Mouse (Mus musculus) midbrain, embryonic 15.5 days (tissue): Measurements from ENCODE around the gene Erlin1. TPM values are rescaled to one million over a fixed set of nuclear protein-coding genes. Genes with fewer than 3 reads are reported as not detected.

Experiments
- ATAC-seq: fragments of 200-750 bp; cut with Nextera tagmentation; replicated peaks from 2 replicates; pipeline ENCODE4 v1.8.0; 2017; ENCODE audit warnings: moderate TSS enrichment
- H3K27ac ChIP-seq: fragments of 300-500 bp; sonication (generic); 2 replicates; pipeline ENCODE4 v1.5.1; 2015; ENCODE audit warnings: mild to moderate bottlenecking, inconsistent platforms
- H3K27me3 ChIP-seq: fragments of 300-500 bp; sonication (generic); replicated peaks from 2 replicates; pipeline ENCODE4 v1.6.1; 2015; ENCODE audit warnings: inconsistent platforms
- H3K36me3 ChIP-seq: fragments of 300-500 bp; sonication (generic); replicated peaks from 2 replicates; pipeline ENCODE4 v1.6.1; 2015; ENCODE audit warnings: inconsistent platforms
- H3K4me1 ChIP-seq: fragments of 300-500 bp; sonication (generic); 2 replicates; pipeline ENCODE4 v1.6.1; 2015; ENCODE audit warnings: inconsistent platforms
- H3K4me2 ChIP-seq: fragments of 300-500 bp; sonication (generic); 2 replicates; pipeline ENCODE4 v1.6.1; 2015; ENCODE audit warnings: inconsistent platforms, mild to moderate bottlenecking, moderate library complexity
- H3K4me3 ChIP-seq: fragments of 300-500 bp; sonication (generic); 2 replicates; pipeline ENCODE4 v1.5.1; 2015; ENCODE audit warnings: mild to moderate bottlenecking, inconsistent platforms
- H3K9ac ChIP-seq: fragments of 300-500 bp; sonication (generic); 2 replicates; pipeline ENCODE4 v1.6.1; 2015; ENCODE audit warnings: mild to moderate bottlenecking, inconsistent platforms
- H3K9me3 ChIP-seq: fragments of 300-500 bp; sonication (generic); 2 replicates; pipeline ENCODE4 v1.6.1; 2016; ENCODE audit warnings: inconsistent platforms
- WGBS: fragments of 180-500 bp; shearing (Covaris S2); methylation state at CpG from one replicate; pipeline ENCODE4 v1.1.7; 2015; ENCODE audit warnings: mixed read lengths; 5-methylcytosine and 5-hydroxymethylcytosine counted together
- polyA plus RNA-seq: library from polyadenylated mRNA; unstranded; fragments of >200 nt; fragmentation: Nextera tagmentation; extraction: Ambion mirVana; gene quantifications from 2 replicates; pipeline ENCODE4 v1.2.1, GENCODE M21; 2015

The Erlin1 gene
- polyA plus RNA-seq, 1 experiment from 2014 or later = 23.3 TPM

DNA sequence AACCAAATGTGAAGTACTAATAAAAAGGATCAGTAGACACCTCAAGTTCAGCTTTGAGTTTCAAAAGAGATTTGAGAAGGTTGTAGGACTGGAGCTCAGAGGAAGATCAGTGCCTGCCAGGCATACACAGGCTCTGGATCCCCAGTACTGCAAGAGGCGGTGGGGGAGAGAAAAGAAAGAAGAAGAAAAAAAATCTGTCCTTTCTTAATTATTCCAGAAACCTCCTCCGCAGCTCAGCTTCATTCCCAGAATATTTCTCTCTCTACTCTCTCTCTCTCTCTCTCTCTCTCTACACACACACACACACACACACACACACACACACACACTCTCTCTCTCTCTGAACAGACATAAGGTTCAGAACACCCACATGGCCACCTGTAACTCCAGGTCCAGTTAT lies 10.4 kb upstream of the Erlin1 start:
- no peak overlapping the region for H3K4me3 ChIP-seq
- peaks cover 30% of the 10 kb centered on the region; the same call in 1 of the 2 replicates for H3K36me3 ChIP-seq

DNA sequence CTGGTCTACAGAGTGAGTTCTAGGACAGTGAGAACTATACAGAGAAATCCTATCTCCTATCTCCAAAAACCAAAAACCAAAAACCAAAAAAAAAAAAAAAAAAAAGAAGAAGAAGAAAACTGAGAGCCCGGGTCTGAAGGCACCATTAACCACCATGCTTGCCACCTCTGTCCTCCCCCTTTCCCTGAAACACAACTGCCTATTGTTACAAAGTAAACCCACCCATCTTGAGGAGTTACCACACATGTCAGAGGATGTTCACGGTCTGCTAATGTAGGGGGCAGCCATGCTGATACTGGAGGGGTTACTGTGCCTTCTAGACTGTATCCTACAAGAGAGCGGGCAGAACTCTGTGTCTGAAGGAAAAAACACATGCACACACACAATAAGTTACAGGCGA lies 7.4 kb upstream of the Erlin1 start:
- H3K4me2 ChIP-seq = no peak overlapping the region
- no peaks in the 10 kb centered on the region for H3K9me3 ChIP-seq
- H3K27me3 ChIP-seq = no peaks in the 10 kb centered on the region
- H3K36me3 ChIP-seq = peaks cover 20% of the 10 kb centered on the region; the same call in 1 of the 2 replicates
- no peak overlapping the region for H3K9ac ChIP-seq
- no peaks in the 10 kb centered on the region for H3K4me1 ChIP-seq
- ATAC-seq = no peak
- no peak overlapping the region for H3K27ac ChIP-seq
- WGBS = 92% methylated on average over 4 of the region's 4 CpGs
- H3K4me3 ChIP-seq = no peak overlapping the region

More for the DNA sequence above, 10.4 kb upstream of the Erlin1 start:
- no peaks in the 10 kb centered on the region for H3K27me3 ChIP-seq
- no peak for ATAC-seq
- no peak overlapping the region for H3K9ac ChIP-seq
- no peaks in the 10 kb centered on the region for H3K9me3 ChIP-seq
- 89% methylated on average over 2 of the region's 2 CpGs for WGBS
- no peaks in the 10 kb centered on the region for H3K4me1 ChIP-seq
- no peak overlapping the region for H3K27ac ChIP-seq
- H3K4me2 ChIP-seq = no peak overlapping the region

GRCm38 (mm10) chr19:44076457-44076856 lies 6.9 kb upstream of the Erlin1 start:
- Histone ChIP-seq H3K4me3 (no peak overlapping the region), H3K9ac (no peak overlapping the region), H3K9me3 (no peaks in the 10 kb centered on the region), H3K4me2 (no peak overlapping the region), H3K4me1 (no peaks in the 10 kb centered on the region), H3K27me3 (no peaks in the 10 kb centered on the region), H3K36me3 (peaks cover 20% of the 10 kb centered on the region; the same call in 1 of the 2 replicates), H3K27ac (no peak overlapping the region)
- 93% methylated on average over 9 of the region's 9 CpGs for WGBS
- ATAC-seq = no peak

GRCm38 (mm10) chr19:44074986-44075385 lies 5.4 kb upstream of the Erlin1 start:
- WGBS = 88% methylated on average over 11 of the region's 11 CpGs
- no peak overlapping the region for H3K9ac ChIP-seq

DNA sequence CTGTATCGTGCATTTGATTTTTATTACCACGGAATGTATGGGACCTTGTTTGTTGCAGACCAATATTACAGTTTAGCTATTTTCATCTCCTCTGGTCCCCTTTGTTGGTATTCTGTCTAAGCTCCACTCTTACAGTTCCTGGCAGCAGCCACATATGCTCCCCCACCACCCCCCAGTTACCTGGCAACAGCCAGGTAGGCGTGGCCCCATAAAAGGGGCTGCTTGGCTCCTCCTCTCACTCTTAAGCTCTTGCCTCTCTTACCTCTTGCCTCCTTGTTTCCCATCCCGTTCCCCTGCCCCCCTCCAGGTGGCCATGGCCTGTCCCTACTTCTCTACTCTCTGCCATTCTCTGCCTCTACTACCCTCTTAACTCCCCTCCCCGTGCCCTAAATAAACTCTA lies 1.6 kb upstream of the Erlin1 start:
- no peaks in the 10 kb centered on the region for H3K27me3 ChIP-seq
- no peak overlapping the region for H3K4me3 ChIP-seq
- no peaks in the 10 kb centered on the region for H3K9me3 ChIP-seq
- H3K4me1 ChIP-seq = peaks cover 23% of the 10 kb centered on the region
- no peak for ATAC-seq
- WGBS = 62% methylated on average over 5 of the region's 5 CpGs
- H3K36me3 ChIP-seq = 0 out of 2 replicates have a peak, but pooled peaks cover 2% of the 10 kb centered on the region
- no peak overlapping the region for H3K27ac ChIP-seq
- no peak overlapping the region for H3K4me2 ChIP-seq
- H3K9ac ChIP-seq = no peak overlapping the region

More at GRCm38 (mm10) chr19:44074986-44075385, 5.4 kb upstream of the Erlin1 start:
- no peak for ATAC-seq
- H3K27me3 ChIP-seq = no peaks in the 10 kb centered on the region
- H3K4me1 ChIP-seq = peaks cover 5% of the 10 kb centered on the region; the same call in 1 of the 2 replicates
- H3K9me3 ChIP-seq = no peaks in the 10 kb centered on the region
- H3K36me3 ChIP-seq = peaks cover 14% of the 10 kb centered on the region; the same call in 1 of the 2 replicates
- no peak overlapping the region for H3K4me2 ChIP-seq
- no peak overlapping the region for H3K4me3 ChIP-seq
- H3K27ac ChIP-seq = no peak overlapping the region

GRCm38 (mm10) chr19:44069914-44070232 lies 288 bp upstream of the Erlin1 start:
- H3K27me3 ChIP-seq = no peaks in the 10 kb centered on the region
- H3K4me3 ChIP-seq = peak overlapping the region; percentile 96
- no peak for ATAC-seq
- H3K36me3 ChIP-seq = no peaks in the 10 kb centered on the region
- peak overlapping the region; percentile 81 for H3K9ac ChIP-seq
- peak overlapping the region; percentile 83 for H3K27ac ChIP-seq
- 8% methylated on average over 4 of the region's 4 CpGs for WGBS
- H3K4me1 ChIP-seq = peaks cover 23% of the 10 kb centered on the region
- H3K4me2 ChIP-seq = peak overlapping the region; percentile 89
- H3K9me3 ChIP-seq = no peaks in the 10 kb centered on the region

- WGBS = 89% methylated on average over 4 of the region's 4 CpGs
- peak overlapping the region; percentile 96 for H3K4me3 ChIP-seq
- H3K27me3 ChIP-seq = no peaks in the 10 kb centered on the region
- H3K9ac ChIP-seq = no peak overlapping the region
- H3K36me3 ChIP-seq = 0 out of 2 replicates have a peak, but pooled peaks cover 3% of the 10 kb centered on the region
- peak overlapping the region; percentile 89 for H3K4me2 ChIP-seq
- ATAC-seq = no peak
- H3K4me1 ChIP-seq = peaks cover 23% of the 10 kb centered on the region
- H3K27ac ChIP-seq = no peak overlapping the region
- no peaks in the 10 kb centered on the region for H3K9me3 ChIP-seq
Measured at GRCm38 (mm10) chr19:44068232-44068631, 1.4 kb downstream of the Erlin1 start.

DNA sequence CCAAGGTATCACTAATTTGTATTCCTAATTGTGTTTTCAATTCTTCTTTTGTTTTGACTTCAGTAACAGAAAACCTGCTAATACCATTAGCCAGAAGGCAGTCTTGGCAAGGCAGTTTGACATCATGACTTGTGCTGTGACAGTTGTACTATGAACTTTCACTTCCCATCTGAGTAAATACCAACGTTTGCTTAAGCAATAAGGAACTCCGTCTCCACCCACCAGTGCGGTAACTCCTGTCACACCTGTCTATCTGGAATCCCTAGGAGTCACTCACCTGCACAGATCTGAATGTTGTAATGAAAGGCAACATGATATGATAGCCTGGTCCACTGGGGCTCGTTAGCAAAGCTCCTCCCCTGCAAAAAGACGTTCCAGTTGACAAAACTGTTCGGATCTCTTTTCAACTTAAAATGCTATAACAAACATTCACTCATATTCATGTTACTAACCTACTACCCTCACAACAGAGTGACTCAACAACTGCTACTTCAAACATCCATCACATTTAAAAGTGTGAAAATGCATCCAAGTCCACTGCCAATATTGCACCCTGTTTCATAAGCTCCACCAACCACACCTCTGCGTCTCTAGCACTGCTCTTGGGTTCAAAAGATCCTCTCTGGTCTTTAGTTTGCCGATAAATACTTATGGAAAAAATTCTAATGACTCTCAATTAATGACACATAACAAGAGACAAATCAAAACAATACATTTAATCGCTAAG lies 2.1 kb downstream of the Erlin1 start:
- no peaks in the 10 kb centered on the region for H3K9me3 ChIP-seq
- no peak overlapping the region for H3K4me2 ChIP-seq
- H3K4me1 ChIP-seq = peaks cover 23% of the 10 kb centered on the region
- no peak for ATAC-seq
- H3K27me3 ChIP-seq = no peaks in the 10 kb centered on the region
- H3K36me3 ChIP-seq = peaks cover 7% of the 10 kb centered on the region
- WGBS = 85% methylated on average over 9 of the region's 9 CpGs
- H3K27ac ChIP-seq = no peak overlapping the region
- no peak overlapping the region for H3K9ac ChIP-seq
- H3K4me3 ChIP-seq = no peak overlapping the region

- Histone ChIP-seq H3K4me2 (no peak overlapping the region), H3K9me3 (no peaks in the 10 kb centered on the region), H3K27me3 (no peaks in the 10 kb centered on the region), H3K9ac (no peak overlapping the region), H3K4me1 (peaks cover 17% of the 10 kb centered on the region), H3K36me3 (peaks cover 13% of the 10 kb centered on the region), H3K4me3 (no peak overlapping the region), H3K27ac (no peak overlapping the region)
- 88% methylated on average over 2 of the region's 2 CpGs for WGBS
- no peak for ATAC-seq
Measured at GRCm38 (mm10) chr19:44064734-44065133, 4.9 kb downstream of the Erlin1 start.

- no peak overlapping the region for H3K4me2 ChIP-seq
- H3K36me3 ChIP-seq = peaks cover 13% of the 10 kb centered on the region
- no peaks in the 10 kb centered on the region for H3K27me3 ChIP-seq
- no peak overlapping the region for H3K27ac ChIP-seq
- peaks cover 15% of the 10 kb centered on the region for H3K4me1 ChIP-seq
- ATAC-seq = no peak
- no peak overlapping the region for H3K4me3 ChIP-seq
- no peaks in the 10 kb centered on the region for H3K9me3 ChIP-seq
- no peak overlapping the region for H3K9ac ChIP-seq
- WGBS = 91% methylated on average over 7 of the region's 7 CpGs
Measured at GRCm38 (mm10) chr19:44063773-44064172, 5.8 kb downstream of the Erlin1 start.

GRCm38 (mm10) chr19:44060226-44060625 lies 9.4 kb downstream of the Erlin1 start:
- no peaks in the 10 kb centered on the region for H3K27me3 ChIP-seq
- H3K4me1 ChIP-seq = no peaks in the 10 kb centered on the region
- ATAC-seq = no peak
- H3K9me3 ChIP-seq = no peaks in the 10 kb centered on the region
- no peak overlapping the region for H3K9ac ChIP-seq
- H3K4me2 ChIP-seq = no peak overlapping the region
- no peak overlapping the region for H3K27ac ChIP-seq
- H3K4me3 ChIP-seq = no peak overlapping the region
- H3K36me3 ChIP-seq = peaks cover 13% of the 10 kb centered on the region
- 91% methylated on average over 3 of the region's 3 CpGs for WGBS

DNA sequence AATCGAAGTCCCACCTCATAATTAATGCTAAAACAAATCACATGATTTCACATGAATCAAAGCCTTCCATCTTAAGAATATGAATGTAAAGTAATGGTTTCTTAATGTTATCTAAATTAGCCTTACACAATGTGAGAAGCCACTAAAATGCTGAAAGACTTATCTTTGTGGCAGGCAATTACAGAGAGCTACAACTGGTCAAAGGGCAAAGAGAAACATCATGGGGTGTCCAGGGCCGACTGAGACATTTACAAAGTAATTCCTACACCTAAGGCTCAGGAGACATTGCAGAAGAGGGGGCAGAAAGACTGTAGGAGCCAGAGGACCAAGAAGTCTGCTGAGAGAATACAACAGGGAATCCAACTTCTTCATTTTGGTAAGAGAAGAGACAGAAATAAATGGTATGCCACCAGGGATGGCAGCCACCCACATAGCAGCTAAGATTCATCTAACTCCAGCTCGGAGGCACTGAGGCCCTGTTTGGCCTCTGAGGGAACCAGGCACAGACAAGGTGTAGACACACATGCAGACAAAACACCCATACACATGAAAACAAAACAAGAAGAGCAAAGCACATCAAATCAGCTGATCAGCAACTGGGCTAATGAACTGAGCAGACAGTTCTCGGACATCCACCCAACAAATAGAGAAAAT lies 14.3 kb downstream of the Erlin1 start:
- ATAC-seq = no peak
- Histone ChIP-seq H3K4me2 (no peak overlapping the region), H3K4me1 (no peaks in the 10 kb centered on the region), H3K36me3 (peaks cover 4% of the 10 kb centered on the region), H3K27me3 (no peaks in the 10 kb centered on the region), H3K27ac (no peak overlapping the region), H3K9me3 (no peaks in the 10 kb centered on the region), H3K4me3 (no peak overlapping the region), H3K9ac (no peak overlapping the region)
- 78% methylated on average over 4 of the region's 4 CpGs for WGBS

DNA sequence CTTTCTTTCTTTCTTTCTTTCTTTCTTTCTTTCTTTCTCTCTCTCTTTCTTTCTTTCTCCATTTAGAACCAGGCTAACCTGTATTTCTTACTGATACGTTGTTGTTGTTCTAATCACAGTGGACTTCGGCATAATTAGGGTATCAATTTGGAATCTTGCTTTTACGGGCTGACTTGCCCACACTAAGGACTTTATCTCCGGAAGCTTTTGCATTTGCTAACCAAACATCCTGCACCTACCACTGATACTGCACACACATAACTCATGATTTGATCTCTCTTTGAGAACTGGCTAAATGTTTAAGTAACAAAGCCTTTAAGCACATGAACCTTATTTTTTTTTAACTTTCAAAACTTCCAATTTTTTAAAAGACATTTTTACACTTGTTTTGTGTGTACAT lies 19.2 kb downstream of the Erlin1 start:
- no peak overlapping the region for H3K4me2 ChIP-seq
- no peaks in the 10 kb centered on the region for H3K4me1 ChIP-seq
- H3K9ac ChIP-seq = no peak overlapping the region
- no peak for ATAC-seq
- H3K27me3 ChIP-seq = no peaks in the 10 kb centered on the region
- no peak overlapping the region for H3K4me3 ChIP-seq
- peaks cover 7% of the 10 kb centered on the region; the same call in 1 of the 2 replicates for H3K36me3 ChIP-seq
- no peaks in the 10 kb centered on the region for H3K9me3 ChIP-seq
- no peak overlapping the region for H3K27ac ChIP-seq
- WGBS = 91% methylated on average over 4 of the region's 4 CpGs
